Mouse (Mus musculus): Measurements from ENCODE around the gene Mafg. TPM values are rescaled to one million over a fixed set of nuclear protein-coding genes. Genes with fewer than 3 reads are reported as not detected.

Gene Mafg
- polyA plus RNA-seq, 1 experiment from 2014 or later, result 39.9 TPM

GRCm38 (mm10) chr11:120625152-120625775, 8.1 kb downstream of the Mafg start, which contains the start of gene Sirt7:
Gene Sirt7 (minus strand): TSS chr11:120625240.
- peaks cover 14% of the 10 kb centered on the region; the same call in 1 of the 2 replicates for H3K36me3 ChIP-seq (ENCODE audit: control insufficient read depth, insufficient read depth)
- 17% methylated on average over 5 of the region's 5 CpGs for WGBS
- peak within 1 kb of the TSS; percentile 79 for H3K4me3 ChIP-seq (replicated peaks; ENCODE audit: low read length)

GRCm38 (mm10) chr11:120624680-120625111, 8.7 kb downstream of the Mafg start:
- peak overlapping the region; percentile 79 for H3K4me3 ChIP-seq (replicated peaks; ENCODE audit: low read length)
- H3K4me2 ChIP-seq (ENCODE audit: low read length), result peak overlapping the region; percentile 79
- H3K27me3 ChIP-seq (replicated peaks; ENCODE audit: control insufficient read depth, insufficient read depth, low read length), result no peaks in the 10 kb centered on the region
- peaks cover 17% of the 10 kb centered on the region for H3K4me1 ChIP-seq (replicated peaks; ENCODE audit: control insufficient read depth, insufficient read depth, low read length)
- peaks cover 19% of the 10 kb centered on the region; the same call in 1 of the 2 replicates for H3K36me3 ChIP-seq (ENCODE audit: control insufficient read depth, insufficient read depth)
- ATAC-seq, result peak; percentile 92
- H3K9me3 ChIP-seq (ENCODE audit: control insufficient read depth, low read length), result no peaks in the 10 kb centered on the region
- under 1% methylated on average over 53 of the region's 53 CpGs for WGBS
- H3K9ac ChIP-seq (replicated peaks; ENCODE audit: low read depth, low read length), result peak overlapping the region; percentile 62
- peak overlapping the region; percentile 76 for H3K27ac ChIP-seq (ENCODE audit: low read length)

More at GRCm38 (mm10) chr11:120625152-120625775, 8.1 kb downstream of the Mafg start, which contains the start of gene Sirt7:
- ATAC-seq, result peak; percentile 34
- Histone ChIP-seq H3K27me3 (replicated peaks; ENCODE audit: control insufficient read depth, insufficient read depth, low read length) (no peaks in the 10 kb centered on the region), H3K4me2 (ENCODE audit: low read length) (peak within 1 kb of the TSS; percentile 79), H3K9ac (replicated peaks; ENCODE audit: low read depth, low read length) (peak within 1 kb of the TSS; percentile 62), H3K9me3 (ENCODE audit: control insufficient read depth, low read length) (no peaks in the 10 kb centered on the region), H3K27ac (ENCODE audit: low read length) (peak within 1 kb of the TSS; percentile 76), H3K4me1 (replicated peaks; ENCODE audit: control insufficient read depth, insufficient read depth, low read length) (peaks cover 20% of the 10 kb centered on the region)

DNA sequence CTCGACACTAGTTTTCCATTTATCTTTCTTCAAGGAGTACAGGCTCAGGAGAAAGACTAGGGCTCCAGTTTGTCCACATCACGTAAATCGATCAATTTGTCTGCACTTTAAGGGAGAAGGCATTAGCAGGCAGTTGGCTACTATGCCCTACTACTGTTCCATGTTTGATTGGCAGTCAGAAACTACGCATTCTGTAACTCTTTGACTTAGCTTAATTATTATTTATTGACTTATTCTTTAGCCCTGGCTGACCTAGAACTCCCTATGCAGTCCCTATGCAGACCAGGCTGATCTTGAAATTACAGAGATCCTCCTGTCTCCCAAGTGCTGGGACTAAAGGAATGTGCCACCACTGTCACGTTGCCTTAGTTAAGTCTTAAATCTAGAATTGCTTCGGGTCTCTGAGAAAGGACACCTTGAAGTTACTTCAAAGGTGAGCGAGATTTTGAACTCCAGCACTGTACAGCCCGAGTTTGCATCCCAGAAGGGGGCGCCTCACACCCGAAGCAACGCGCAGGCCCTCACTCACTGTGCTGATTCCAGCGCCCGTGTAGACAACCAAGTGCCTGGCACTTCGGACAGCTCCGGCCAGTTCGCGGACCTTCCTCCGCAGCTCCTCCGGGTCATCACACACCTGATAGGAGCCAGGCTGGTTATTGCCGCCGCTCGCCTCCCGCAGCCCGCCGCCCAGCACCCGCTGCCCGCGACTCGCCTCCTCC, 9.3 kb downstream of the Mafg start:
- H3K4me2 ChIP-seq (ENCODE audit: low read length), result peak overlapping the region; percentile 79
- 11% methylated on average over 30 of the region's 30 CpGs for WGBS
- H3K27me3 ChIP-seq (replicated peaks; ENCODE audit: control insufficient read depth, insufficient read depth, low read length), result no peaks in the 10 kb centered on the region
- H3K9me3 ChIP-seq (ENCODE audit: control insufficient read depth, low read length), result no peaks in the 10 kb centered on the region
- peak overlapping the region; percentile 79 for H3K4me3 ChIP-seq (replicated peaks; ENCODE audit: low read length)
- ATAC-seq, result peak; percentile 74
- peak overlapping the region; percentile 76 for H3K27ac ChIP-seq (ENCODE audit: low read length)
- H3K9ac ChIP-seq (replicated peaks; ENCODE audit: low read depth, low read length), result peak overlapping the region; percentile 62
- peaks cover 15% of the 10 kb centered on the region for H3K4me1 ChIP-seq (replicated peaks; ENCODE audit: control insufficient read depth, insufficient read depth, low read length)
- H3K36me3 ChIP-seq (ENCODE audit: control insufficient read depth, insufficient read depth), result peaks cover 16% of the 10 kb centered on the region

- Histone ChIP-seq H3K9me3 (ENCODE audit: control insufficient read depth, low read length) (no peaks in the 10 kb centered on the region), H3K4me3 (replicated peaks; ENCODE audit: low read length) (no peak overlapping the region), H3K27me3 (replicated peaks; ENCODE audit: control insufficient read depth, insufficient read depth, low read length) (no peaks in the 10 kb centered on the region), H3K4me2 (ENCODE audit: low read length) (no peak overlapping the region), H3K27ac (ENCODE audit: low read length) (no peak overlapping the region), H3K36me3 (ENCODE audit: control insufficient read depth, insufficient read depth) (peaks cover 18% of the 10 kb centered on the region), H3K4me1 (replicated peaks; ENCODE audit: control insufficient read depth, insufficient read depth, low read length) (peaks cover 15% of the 10 kb centered on the region), H3K9ac (replicated peaks; ENCODE audit: low read depth, low read length) (no peak overlapping the region)
- ATAC-seq, result no peak
- 91% methylated on average over 6 of the region's 6 CpGs for WGBS
Measured at GRCm38 (mm10) chr11:120622805-120623204, 10.6 kb downstream of the Mafg start.

GRCm38 (mm10) chr11:120620195-120620594, 13.2 kb downstream of the Mafg start:
- peaks cover 18% of the 10 kb centered on the region for H3K36me3 ChIP-seq (ENCODE audit: control insufficient read depth, insufficient read depth)
- no peaks in the 10 kb centered on the region for H3K27me3 ChIP-seq (replicated peaks; ENCODE audit: control insufficient read depth, insufficient read depth, low read length)
- no peak for ATAC-seq
- H3K9ac ChIP-seq (replicated peaks; ENCODE audit: low read depth, low read length), result no peak overlapping the region
- H3K27ac ChIP-seq (ENCODE audit: low read length), result no peak overlapping the region
- no peak overlapping the region for H3K4me2 ChIP-seq (ENCODE audit: low read length)
- H3K4me3 ChIP-seq (replicated peaks; ENCODE audit: low read length), result no peak overlapping the region
- peaks cover 28% of the 10 kb centered on the region for H3K4me1 ChIP-seq (replicated peaks; ENCODE audit: control insufficient read depth, insufficient read depth, low read length)
- WGBS, result 90% methylated on average over 14 of the region's 14 CpGs
- no peaks in the 10 kb centered on the region for H3K9me3 ChIP-seq (ENCODE audit: control insufficient read depth, low read length)

- Histone ChIP-seq H3K4me2 (ENCODE audit: low read length) (no peak overlapping the region), H3K9ac (replicated peaks; ENCODE audit: low read depth, low read length) (no peak overlapping the region), H3K4me1 (replicated peaks; ENCODE audit: control insufficient read depth, insufficient read depth, low read length) (peaks cover 21% of the 10 kb centered on the region), H3K27me3 (replicated peaks; ENCODE audit: control insufficient read depth, insufficient read depth, low read length) (no peaks in the 10 kb centered on the region), H3K27ac (ENCODE audit: low read length) (no peak overlapping the region), H3K9me3 (ENCODE audit: control insufficient read depth, low read length) (no peaks in the 10 kb centered on the region), H3K36me3 (ENCODE audit: control insufficient read depth, insufficient read depth) (peaks cover 22% of the 10 kb centered on the region), H3K4me3 (replicated peaks; ENCODE audit: low read length) (no peak overlapping the region)
- WGBS, result 92% methylated on average over 25 of the region's 25 CpGs
- ATAC-seq, result no peak
Measured at GRCm38 (mm10) chr11:120618619-120619535, 14.5 kb downstream of the Mafg start.

DNA sequence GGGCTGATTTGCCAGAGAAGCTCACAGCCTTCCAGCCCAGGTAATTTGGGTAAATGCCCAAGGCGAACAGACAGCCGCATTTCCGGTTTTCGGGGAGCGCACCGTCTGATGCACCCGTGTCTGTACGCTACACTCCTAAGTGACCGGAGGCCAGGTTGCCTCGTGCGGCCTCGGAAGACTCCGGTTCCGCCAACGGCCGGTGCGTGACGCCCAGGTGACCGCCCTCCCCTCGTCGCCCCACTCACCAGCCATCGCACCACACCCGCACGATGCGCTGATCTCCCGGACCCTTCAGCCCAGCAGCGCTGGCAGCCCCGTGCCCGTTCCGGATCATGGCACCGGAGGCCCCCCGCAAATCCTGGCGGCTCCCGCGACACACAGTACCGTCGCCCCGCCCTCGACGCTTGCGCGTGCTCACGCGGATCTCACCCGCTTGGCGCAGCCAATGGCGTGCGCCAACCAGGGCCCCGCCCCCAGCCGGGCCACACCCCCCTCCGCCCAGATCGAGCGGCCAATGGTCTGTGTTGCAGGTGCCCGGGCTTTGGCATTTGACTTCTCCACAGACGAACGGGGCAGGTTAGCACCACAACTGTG, 15.8 kb downstream of the Mafg start, which contains the start of gene Pcyt2:
TSS of gene Pcyt2 (minus strand) at position 418 of the 594 bp plus-strand sequence.
- Histone ChIP-seq H3K36me3 (ENCODE audit: control insufficient read depth, insufficient read depth) (peaks cover 22% of the 10 kb centered on the region), H3K4me3 (replicated peaks; ENCODE audit: low read length) (peak within 1 kb of the TSS; percentile 67), H3K9me3 (ENCODE audit: control insufficient read depth, low read length) (no peaks in the 10 kb centered on the region), H3K4me2 (ENCODE audit: low read length) (peak within 1 kb of the TSS; percentile 62), H3K27ac (ENCODE audit: low read length) (peak within 1 kb of the TSS; percentile 67), H3K4me1 (replicated peaks; ENCODE audit: control insufficient read depth, insufficient read depth, low read length) (peaks cover 17% of the 10 kb centered on the region), H3K9ac (replicated peaks; ENCODE audit: low read depth, low read length) (peak within 1 kb of the TSS; percentile 78), H3K27me3 (replicated peaks; ENCODE audit: control insufficient read depth, insufficient read depth, low read length) (no peaks in the 10 kb centered on the region)
- peak; percentile 96 for ATAC-seq
- WGBS, result under 1% methylated on average over 56 of the region's 56 CpGs

DNA sequence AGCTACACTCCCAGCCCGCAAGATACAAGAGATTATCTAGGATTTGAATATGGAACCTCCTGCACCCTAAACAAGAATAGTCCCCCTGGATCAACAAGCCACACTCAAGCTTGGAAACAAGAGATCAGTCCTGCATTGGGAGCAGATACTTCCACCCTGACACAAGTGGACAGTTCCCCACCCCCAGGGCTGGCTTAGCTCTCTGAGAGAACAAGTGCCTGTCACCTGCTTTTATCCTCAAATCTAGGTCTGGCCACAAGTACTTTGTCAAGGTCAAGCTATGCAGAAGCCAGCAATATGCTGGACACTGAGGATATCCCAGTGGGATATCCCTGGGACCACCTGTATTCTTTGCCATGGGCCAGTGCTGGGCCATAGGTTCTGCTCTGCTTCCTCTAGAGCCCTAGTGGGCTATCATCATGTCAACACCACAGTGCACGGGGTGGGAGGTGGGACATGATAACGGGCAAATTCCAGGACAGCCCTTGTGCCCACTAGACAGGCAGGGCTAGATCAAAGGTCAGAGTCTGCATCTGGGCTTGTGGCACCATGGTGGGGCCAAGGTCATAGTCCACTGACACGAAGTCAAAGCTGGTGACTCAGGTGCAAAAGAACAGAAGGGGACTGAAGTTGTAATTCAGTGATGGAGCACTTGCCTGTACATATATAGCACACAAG, 16.6 kb downstream of the Mafg start:
- ATAC-seq, result no peak
- Histone ChIP-seq H3K9me3 (ENCODE audit: control insufficient read depth, low read length) (no peaks in the 10 kb centered on the region), H3K4me2 (ENCODE audit: low read length) (peak overlapping the region; percentile 62), H3K4me1 (replicated peaks; ENCODE audit: control insufficient read depth, insufficient read depth, low read length) (peaks cover 17% of the 10 kb centered on the region), H3K9ac (replicated peaks; ENCODE audit: low read depth, low read length) (peak overlapping the region; percentile 78), H3K36me3 (ENCODE audit: control insufficient read depth, insufficient read depth) (peaks cover 22% of the 10 kb centered on the region), H3K4me3 (replicated peaks; ENCODE audit: low read length) (peak overlapping the region; percentile 67), H3K27me3 (replicated peaks; ENCODE audit: control insufficient read depth, insufficient read depth, low read length) (no peaks in the 10 kb centered on the region), H3K27ac (ENCODE audit: low read length) (peak overlapping the region; percentile 33; the same call in 1 of the 2 replicates)
- 44% methylated on average over 4 of the region's 4 CpGs for whole genome bisulfite sequencing

All from forebrain, embryonic 16.5 days (tissue).